Mouse (Mus musculus): ENCODE results near the gene Ece1.

DNA sequence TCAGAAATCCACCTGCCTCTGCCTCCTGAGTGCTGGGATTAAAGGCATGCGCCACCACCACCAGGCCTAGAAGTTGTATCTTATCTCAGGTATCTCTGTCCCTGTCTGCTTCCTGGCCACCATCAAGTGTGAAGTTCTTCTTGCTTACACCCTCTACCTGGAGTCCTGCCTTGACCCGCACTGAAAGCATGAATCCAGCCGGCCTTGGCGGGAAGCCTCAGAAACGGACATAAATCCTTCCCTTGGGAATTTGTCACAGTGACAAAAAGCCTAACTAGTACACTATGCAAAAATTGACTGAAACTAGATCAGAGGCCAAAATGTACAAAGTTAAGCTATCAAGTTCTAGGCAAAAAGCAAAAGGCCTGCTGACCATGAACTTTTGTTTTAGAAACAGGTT, 39.5 kb upstream of the Ece1 start:
- TF ChIP-seq EP300 (optimal IDR thresholded peaks at IDR 0.05) (no peak), CTCF (IDR thresholded peaks at IDR 0.05; ENCODE audit: low read depth) (no peak)

Data from stomach, postnatal 0 days (tissue).